Mouse (Mus musculus): Measurements from ENCODE around the gene Patl1.
"Not testable (repeated sequence)": the region's sequence is repeated elsewhere in the genome, so short reads cannot be mapped to it uniquely, and the experiment has no call there.

The Patl1 gene

GRCm38 (mm10) chr19:11969155-11970050, 57.2 kb downstream of the Patl1 start:
- no peak for DNase-seq

GRCm38 (mm10) chr19:11973511-11974222, 61.5 kb downstream of the Patl1 start:
- DNase-seq, result no peak

GRCm38 (mm10) chr19:11974223-11974540, 62.0 kb downstream of the Patl1 start:
- no peak for DNase-seq

- DNase-seq, result no peak
These were observed 63.5 kb downstream of the Patl1 start for GRCm38 (mm10) chr19:11975683-11976082.

GRCm38 (mm10) chr19:11977363-11977762, 65.2 kb downstream of the Patl1 start:
- no peak for DNase-seq

GRCm38 (mm10) chr19:11980471-11980870, 68.3 kb downstream of the Patl1 start:
- DNase-seq, result no peak

- not testable (repeated sequence) for DNase-seq
These were observed 72.4 kb downstream of the Patl1 start for GRCm38 (mm10) chr19:11984614-11985013.

GRCm38 (mm10) chr19:11987841-11988240, 75.6 kb downstream of the Patl1 start:
- DNase-seq, result no peak

- DNase-seq, result no peak
These were observed 77.1 kb downstream of the Patl1 start for GRCm38 (mm10) chr19:11989334-11989733.

- DNase-seq, result no peak
These were observed 79.8 kb downstream of the Patl1 start for GRCm38 (mm10) chr19:11992034-11992433.

GRCm38 (mm10) chr19:11992441-11993029, 80.3 kb downstream of the Patl1 start:
- DNase-seq, result no peak

All from right cerebral cortex, postnatal 4 days (tissue).